Mouse (Mus musculus) G1E (cell line): ENCODE measurements around the gene Pccb.

ENCODE experiments used
- CTCF ChIP-seq: IDR thresholded peaks from 2 replicates; pipeline ENCODE4 v1.5.1; 2012; ENCODE audit warnings: low read depth, low read length, inconsistent platforms, mixed read lengths
- TAL1 ChIP-seq: conservative IDR thresholded peaks from 2 replicates; pipeline ENCODE4 v1.6.1; 2012; ENCODE audit warnings: low read depth, low read length, inconsistent platforms, mixed read lengths

DNA sequence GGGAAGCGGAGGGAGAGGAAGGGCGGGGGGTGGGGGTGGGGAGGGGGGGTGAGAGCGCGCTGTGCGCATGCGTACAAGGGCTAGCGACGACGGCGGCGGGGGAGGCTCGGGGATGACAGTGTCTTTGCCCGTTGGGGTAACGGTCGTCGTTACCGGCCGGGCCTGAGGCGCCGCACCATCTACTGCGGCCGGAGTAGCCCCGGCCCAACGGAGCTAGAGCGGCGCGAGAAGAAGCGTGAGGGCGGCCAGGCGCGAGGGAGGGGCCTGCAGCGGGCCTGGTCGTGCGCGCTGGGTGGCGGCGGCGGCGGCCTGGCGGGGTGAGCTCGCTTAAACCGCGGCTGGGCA, 39.3 kb upstream of the Pccb start, which contains the start of gene Msl2:
- TF ChIP-seq TAL1 (no peak), CTCF (no peak)
